Mouse (Mus musculus) T-helper 17 cell (primary cell): ENCODE data around the gene Rbfox2.

Source experiments
- in situ Hi-C, 2 experiments: fragments of 300-600 bp; cut with MboI, MseI; formaldehyde crosslinking; loops; 1 replicate in 1 of 2; 2 replicates in 1 of 2; pipeline ENCODE4 v1.15.1; 2025; ENCODE audit warnings: high pct_unique_total_duplicates in 2 of 2

The Rbfox2 gene

DNA sequence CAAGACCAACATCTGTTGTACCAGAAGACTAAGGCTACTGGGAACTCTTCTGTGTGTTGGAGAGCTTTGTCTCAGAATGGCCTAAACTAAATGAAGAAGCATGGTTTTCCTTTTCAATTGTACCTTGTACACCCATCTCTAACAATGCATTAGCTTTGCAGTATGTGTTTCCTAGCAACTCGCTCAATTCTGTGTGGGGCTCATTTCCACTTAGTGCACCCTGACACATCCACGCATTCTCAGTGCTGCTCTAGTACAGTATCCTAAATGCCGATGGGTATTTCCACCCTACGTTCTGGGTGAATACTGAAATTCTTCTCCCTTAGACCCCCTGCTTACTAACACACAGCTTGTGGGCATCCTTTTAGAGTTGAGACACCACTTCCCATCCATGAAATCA lies 71.3 kb downstream of the Rbfox2 start:
- in situ Hi-C loops, result no loop called here

DNA sequence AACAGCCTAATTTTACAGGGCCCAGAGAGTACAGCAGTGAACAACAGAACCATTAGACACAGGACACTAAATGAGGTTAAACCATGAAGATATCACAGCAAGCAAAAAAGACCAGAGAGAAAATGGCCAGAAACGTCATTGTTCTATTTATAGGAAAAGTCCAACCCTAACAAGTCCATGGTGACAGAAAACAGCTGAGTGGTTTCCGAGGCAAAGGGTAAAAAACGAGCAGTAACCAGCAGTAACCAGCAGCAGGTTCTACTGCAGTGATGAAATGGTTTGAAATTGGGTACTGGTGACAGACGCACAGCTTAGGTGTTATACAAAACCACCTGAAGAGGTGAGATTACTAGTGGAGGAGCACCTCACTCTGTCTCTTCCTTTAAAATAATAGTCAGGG lies 72.5 kb downstream of the Rbfox2 start:
- in situ Hi-C loops, result no loop called here

DNA sequence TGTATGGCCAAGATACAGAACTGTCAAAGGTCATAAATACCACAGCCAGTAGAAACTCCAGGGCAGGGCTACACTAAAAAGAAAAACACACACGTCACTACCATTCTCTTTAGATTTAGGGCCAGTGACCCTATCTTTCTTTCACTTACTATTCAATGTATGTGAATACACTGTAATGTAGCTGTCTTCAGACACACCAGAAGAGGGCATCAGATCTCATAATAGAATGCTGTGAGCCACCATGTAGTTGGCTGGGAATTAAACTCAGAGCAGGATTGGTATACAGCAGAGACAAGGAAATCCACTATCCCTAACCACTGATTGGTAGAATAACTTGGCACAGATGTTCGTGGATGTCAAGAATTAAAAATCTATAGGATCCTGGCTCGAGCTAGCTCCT lies 76.7 kb downstream of the Rbfox2 start:
- in situ Hi-C loops, result no loop called here

DNA sequence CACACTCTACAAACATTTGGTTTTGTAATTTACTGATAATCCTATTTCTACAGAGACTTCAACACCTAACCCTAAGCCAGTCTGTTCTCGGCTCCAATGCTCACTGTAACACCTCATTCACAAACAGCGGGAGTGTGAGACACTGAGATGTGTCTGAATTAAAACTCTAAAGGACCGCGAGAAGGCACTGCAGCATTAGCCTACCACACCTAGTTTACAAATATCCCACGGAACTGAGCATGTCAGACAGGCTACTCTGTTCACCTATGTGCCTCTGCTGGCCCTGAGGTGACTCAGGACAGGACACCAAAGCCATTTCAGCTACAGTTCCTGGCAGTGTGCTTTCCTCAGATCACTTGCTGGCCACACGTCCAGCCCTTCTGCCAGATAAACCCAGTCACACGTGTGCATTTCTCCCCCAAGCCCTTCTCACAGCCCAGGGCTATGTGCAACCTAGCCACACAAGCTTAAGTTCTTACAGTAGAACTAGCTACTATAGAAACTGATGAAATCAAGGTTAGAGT lies 79.9 kb downstream of the Rbfox2 start:
- in situ Hi-C loops, result no loop called here

DNA sequence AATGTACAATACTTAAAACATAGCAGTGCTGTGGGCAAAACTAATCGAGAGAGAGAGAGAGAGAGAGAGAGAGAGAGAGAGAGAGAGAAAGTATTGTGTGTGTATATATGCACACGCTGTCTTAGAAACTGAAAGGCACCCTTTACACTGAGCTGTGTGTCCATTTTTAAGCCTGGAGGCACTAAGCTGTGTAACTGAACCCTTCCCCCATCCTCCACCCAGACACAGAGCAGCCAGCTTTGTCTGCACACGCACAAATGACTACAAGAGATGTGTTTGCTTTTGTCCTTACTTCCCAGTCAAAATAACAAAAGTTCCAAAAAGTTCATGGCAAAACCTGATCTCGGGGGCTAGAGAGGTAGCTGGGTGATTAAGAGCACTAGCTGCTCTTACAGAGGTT lies 80.9 kb downstream of the Rbfox2 start:
- in situ Hi-C loops, result no loop called here

DNA sequence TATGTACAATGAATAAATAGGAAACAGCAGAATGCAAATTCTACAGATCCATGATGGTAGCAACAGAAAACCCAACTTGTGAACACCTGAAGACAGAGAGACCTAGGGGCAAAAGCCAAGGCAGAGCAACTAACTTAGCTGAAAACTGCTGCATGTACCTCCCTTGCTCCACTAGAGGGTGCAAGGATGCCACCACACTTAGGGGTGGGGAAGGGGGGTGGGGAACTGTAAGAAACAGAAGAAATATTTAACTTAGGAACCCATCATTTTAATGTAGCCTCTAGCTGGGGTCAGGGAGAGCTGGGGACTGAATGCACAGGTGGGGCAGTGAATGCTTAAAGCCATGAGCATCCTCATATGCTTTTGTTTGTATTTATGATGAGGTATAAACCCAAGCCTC lies 81.5 kb downstream of the Rbfox2 start:
- in situ Hi-C loops, result no loop called here

DNA sequence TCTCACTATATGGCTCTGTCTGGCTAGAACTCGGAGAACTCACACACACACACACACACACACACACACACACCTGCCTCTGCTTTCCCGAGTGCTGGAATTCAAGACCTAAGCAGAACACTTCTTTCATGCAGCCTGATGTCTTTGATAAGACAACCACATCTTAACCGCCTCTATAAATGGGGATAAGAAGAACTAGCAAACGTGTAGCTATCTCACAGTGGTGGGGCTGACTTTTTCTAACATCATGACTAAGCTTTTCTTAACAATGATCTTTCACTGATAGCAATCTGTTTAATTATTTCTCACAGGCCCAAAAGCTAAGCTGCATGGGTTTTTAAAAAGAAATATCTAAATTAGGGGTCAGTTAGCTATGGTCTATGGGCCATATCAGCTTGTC lies 86.0 kb downstream of the Rbfox2 start:
- in situ Hi-C loops, result no loop called here

DNA sequence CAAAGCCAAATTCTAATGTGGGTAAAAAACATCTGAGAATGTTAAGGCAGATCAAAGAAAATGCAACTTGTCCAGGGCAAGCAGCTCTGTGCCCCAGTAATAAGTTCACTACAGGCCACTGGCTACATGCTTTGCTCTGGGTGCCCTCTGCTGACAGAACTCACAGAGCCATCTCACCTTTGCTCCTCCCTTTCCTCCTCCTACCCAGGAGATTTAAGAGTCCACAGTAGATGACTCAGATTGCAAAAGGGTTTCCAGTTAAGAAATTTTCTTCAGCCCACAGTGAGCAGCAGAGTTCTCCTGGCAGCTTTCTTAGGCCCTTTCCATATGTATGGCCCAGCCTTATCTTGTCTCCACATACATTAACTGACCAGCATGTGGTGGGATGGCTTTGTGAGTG lies 86.7 kb downstream of the Rbfox2 start:
- in situ Hi-C loops, result no loop called here

DNA sequence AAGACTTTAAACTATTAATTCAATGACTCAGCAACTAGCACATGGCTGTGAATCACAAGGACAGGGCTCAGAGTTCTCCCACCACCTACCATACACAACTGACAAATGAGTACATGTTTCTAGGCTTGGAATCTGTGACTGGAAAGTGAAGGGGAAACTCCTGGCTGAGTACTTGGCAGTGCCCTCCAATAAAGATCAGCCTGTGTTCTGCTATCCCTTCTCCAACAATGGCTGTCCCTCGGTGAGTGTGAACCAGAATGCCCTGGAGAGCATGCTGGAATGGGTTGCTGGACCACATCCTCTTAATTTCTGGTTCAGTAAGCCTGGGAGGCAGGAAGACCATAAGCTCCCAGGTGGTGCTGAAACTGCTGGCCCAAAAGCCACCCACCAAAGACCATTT lies 87.2 kb downstream of the Rbfox2 start:
- in situ Hi-C loops, result no loop called here

DNA sequence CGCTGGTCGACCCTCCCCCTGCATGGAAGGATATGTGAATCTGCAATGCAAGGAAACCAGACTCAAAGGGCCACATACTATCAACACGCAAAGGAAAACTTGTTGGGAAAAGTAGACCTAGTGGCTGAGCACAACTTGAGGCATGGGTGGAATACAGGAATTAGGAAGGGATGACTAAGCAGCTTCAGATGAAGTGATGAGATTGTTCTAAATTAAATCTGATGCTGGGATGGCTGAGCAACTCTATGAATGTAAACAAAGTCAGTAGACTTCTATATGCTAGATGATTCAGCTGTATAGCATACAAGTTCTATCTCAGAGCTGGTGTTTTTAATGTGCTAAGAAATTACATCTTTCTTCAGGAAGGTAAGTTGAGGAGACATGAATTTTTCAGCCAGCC lies 88.8 kb downstream of the Rbfox2 start:
- in situ Hi-C loops, result no loop called here

DNA sequence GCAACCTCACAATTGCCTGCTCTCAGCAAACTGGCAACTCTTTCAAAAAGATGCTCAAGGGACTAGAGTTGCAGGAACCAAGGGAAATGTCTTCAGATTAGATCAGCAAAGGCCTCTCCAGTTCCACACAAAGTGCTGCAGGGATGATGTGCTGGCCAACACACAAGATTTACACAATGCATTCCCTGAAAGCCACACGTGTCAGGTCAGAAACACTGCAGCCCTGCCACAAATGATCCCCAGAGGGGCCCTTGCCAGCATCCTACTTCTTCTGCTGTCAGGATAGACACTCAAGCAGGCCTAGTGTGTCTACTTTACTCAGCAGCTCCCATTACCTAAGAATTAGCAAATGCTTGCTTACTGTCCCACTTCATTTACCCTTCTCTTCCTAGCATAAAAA lies 89.3 kb downstream of the Rbfox2 start:
- in situ Hi-C loops, result no loop called here

DNA sequence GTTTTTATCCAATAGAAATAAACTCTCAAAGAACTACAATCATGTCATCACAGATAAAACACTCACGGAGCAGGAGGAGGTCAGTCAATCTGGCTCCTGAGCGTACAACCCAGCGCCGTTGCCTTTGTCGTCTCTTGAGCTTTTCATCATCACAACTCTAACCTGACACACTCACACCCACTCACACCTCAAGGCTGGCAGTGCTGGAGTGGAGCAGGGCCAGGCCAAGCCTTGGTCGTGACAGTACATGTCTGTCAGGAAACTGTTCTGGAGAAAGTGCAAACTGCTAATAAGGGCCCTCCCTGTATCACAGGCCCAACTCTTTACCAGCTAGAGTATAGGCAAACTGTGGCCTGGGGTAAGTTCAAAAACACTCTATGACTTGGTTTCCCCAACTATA lies 90.1 kb downstream of the Rbfox2 start:
- in situ Hi-C loops, result no loop called here

DNA sequence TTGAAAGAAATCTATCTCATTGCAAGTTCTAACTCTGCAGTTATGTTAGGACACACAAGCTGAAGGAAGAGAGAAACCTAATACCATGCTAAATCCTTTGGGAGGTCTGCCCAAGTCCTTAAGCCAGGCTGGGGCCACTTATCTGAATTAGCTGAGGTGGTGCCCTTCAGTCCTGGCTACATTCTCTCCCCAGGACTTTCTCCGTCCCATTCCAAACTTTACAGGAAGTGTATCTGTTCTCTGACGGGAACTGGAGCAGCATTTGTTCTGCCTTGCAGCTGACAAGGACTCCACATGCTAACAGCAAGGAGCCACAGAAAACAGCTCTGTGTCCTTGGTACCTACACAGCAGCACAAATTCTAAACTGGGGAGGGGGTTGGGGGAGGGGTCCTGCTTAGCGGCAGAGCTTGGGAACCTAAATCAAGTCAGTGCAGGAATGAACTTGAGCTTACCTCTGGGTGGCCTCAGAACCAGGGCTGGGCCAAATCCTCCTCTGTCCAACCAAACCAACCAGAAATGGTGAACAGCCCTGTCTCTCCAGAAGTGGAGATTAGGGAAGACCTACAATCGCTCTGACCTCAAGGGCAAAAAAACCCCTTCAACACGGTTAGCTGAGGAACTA lies 91.5 kb downstream of the Rbfox2 start:
- in situ Hi-C loops, result no loop called here

DNA sequence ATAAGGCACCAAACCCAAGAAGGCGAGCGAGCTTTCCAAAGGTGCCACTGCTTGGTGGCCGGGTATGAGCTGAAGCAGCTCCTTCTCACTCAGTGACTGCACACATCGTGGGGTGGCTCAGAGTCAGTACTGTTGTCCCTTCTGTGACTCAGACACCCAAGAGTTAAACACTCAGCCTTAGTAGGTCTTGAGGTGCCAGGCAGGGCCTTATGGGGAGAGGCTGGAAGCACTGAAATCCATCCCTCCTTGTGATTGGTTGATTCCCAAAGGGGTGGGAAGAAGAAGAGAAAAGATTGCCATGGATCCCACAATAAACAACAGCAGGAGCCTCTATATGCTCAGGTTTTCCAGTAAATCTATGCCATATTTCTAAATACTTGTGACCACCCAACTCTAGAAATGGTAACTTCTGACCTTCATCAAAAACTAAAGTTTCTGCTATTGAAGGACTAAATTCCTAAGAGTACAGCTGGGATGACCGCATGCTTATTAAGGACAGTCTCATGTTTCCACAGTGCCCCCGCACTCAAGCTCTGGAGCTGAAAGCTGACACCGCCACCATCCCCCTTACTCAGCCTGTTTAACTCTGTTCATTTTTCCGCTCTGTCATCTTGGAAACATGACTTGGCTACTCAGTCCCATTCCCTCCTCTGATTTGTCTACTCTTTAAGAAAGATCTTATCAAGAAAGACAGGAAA lies 92.2 kb downstream of the Rbfox2 start:
- in situ Hi-C loops, result no loop called here

DNA sequence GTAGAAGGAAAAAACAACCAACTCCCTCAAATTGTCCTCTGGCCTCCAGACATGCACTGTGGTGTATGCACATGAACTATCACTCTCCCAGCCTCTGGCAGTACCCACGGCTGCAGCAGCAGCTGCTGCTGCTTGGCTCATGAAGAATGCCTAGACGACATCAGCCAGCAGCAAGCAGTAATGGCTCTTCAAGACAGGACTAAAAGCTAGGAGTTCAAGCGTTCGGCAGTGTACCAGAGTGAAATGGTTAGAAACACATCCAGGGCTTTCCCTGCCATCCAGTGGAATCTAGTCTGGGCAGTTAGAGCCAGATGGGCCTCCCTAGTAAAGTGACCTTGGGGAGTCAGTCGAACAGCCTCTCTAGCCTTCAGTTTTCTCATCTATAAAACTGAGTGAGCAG lies 93.0 kb downstream of the Rbfox2 start:
- in situ Hi-C loops, result no loop called here

DNA sequence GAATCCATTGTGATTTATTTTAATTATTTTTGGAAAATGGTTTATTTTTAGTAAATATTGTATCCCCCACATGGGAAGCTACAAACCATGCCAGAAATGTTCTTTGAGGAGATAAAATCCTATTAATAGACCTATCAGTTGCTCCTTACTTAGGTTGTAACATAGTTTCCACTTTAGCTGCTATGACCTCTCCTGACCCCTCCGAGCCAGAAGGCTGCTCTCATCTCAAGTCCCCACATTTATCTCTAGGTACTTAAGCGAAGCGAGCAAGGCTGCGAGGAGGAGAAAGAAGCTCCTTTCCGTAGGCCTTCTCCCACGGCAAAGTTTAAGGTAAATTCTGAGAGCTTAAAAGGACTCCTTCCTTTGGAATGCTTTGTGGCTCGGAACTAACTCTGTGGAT lies 94.0 kb downstream of the Rbfox2 start:
- in situ Hi-C loops, result no loop called here

DNA sequence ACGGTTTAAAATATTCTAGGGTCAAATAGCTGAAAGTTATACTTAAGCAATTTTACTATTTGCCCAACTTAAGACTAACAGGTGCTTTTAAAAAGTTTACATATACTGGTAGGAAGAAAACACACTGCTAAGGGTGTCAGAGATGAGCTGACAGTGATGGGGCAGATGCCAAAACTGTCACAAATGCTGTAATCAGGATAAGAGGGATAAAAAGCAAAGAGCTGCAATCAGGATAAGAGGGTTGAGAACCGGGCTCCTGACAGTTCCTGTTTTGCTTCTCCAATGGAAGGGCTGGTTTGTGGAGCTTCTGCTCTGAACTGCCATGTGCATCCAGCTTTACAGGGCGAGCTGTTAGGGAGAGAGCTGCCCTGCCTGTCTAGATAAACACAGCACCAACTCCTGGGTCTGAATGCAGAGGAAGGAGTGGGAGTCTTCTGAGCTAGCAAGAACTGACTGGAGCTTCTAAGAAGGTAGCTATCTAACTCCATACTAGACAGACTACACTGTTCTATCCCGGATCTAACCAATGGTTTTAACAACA lies 94.5 kb downstream of the Rbfox2 start:
- in situ Hi-C loops, result no loop called here

DNA sequence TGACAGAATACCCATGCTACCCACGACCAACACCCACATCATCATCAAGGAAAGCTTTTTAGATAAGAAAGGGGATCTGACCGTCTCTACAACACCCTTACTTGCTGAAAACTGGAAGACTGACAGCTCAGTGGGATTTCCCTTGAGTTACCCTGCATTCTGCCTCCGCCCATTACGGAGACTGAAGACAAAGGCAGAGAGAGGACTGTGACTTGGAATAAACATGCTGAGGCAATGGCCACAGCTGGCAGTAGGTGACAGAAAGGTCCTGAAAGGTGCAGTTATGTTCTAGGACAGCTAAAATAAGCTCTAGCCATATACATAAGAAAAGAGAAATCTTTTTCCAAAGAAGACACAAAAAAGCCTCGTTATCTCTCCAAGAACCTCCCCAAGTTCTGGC lies 99.8 kb downstream of the Rbfox2 start:
- in situ Hi-C loops, result no loop called here

DNA sequence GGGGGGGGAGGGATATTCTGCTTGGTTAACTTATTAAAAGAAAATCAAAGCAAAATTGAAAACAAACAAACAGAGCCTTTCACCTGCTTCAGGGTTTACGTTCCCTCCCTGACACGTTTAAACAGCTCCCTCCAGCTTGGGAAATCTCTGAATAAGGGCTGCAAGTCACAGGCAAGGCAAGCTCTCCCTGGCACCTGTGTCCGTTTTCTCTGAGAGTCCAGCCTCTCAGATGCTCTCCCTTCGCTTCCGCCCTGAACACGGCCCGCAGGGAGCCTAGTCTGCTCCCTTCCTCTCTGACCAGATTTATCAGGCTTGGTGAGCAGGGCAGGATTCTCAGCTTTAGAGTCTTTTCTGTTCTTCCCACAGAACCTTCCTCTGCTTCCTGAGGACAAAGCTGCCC lies 101.9 kb downstream of the Rbfox2 start:
- in situ Hi-C loops, result no loop called here

DNA sequence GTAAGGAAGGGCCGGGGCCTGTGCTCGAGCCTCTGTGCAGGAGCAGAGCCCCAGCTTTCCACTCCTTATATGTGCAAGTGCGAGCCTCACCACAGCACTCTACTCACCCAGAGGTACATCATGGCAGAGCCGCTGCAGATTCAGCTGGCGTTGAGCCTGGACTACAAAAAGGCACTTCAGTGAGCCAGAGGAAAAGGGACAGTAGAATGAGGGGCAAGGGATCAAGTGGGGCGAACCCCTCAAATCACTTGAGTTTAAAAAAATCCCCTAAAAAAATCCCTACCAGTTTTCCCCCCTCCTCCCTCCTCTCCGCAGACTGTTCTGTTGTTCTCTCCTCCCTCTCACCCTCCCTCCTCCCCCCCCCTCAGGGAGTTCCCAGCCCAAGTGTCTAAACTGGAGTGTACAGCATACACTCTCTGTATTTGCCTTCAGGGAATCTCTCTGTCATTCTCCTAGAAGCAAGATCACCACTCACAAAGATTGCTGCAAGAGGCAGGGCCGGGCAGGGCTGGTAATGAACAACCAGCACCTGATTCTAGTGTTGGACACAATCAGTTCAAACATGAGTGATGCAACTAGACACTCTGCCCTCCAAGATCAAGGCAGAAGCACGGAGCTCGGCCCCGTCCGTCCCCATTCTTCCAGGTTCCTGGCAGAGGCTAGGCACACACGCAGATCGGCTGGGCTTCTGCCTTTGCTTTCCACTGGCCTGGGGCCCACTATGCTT lies 103.4 kb downstream of the Rbfox2 start:
- in situ Hi-C loops, result no loop called here

DNA sequence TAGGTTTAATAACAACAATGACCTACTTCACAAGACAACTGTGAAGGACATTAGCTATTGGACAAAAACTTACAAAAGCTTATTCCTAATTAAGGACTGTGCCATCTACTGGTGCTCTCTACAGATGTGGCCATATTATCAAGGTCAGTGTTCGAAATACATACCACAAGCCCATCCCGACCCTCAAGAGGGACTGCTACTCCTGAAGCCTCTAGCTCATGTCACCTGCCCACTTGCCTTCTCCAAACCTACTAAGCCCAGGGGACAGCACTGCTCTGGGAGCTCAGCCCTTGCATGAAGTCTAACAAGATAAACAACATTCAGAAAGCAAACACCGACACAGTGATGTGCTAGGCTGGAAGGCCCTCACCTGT lies 103.9 kb downstream of the Rbfox2 start:
- in situ Hi-C loops, result no loop called here

DNA sequence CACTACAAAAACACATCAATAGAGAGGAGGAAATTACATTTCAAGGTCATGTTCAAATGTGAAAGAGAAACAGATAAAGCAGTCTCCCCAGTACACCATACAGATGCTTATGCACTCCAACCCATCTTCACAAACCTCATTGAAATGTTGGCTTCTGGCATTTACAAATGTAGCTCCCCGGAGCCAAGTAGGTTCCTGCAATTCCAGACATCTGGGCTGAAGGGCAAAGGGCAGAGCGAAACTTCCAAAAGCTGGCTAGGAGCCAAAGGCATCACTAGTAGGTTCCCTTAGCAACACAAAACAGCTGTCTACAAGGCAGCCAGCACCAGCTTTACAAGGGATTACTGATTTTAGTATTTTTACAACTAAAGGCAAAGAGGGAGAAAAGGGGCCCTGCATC lies 104.6 kb downstream of the Rbfox2 start:
- in situ Hi-C loops, result no loop called here

DNA sequence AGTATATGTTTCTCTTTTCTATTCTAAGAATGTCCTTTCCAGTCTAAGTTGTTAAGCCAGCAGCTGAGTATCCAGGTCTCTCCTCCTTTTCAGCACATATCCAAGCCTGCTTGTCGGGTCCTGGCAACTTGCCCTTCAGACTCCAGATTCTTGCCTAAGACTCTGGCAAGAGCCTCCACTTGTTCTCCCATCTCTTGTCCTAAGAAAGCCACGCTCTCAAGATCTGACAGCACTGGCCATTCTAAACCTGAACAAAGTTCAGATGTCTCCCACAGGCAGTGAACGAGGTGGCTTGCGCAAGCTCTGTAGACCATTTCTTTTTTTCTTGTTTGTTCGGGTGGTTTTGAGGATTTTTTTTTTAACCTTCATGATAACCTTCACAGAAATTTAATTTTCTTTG lies 110.0 kb downstream of the Rbfox2 start:
- in situ Hi-C loops, result loop anchor here in 1 of 2 experiments (5.0 kb wide), 1 partner anchor 90 kb away; no protein-coding TSS in a partner anchor
